Mouse (Mus musculus) 3T3-L1 (cell line): ENCODE data around the gene Gm14308.
"Not testable (repeated sequence)": the region's sequence is repeated elsewhere in the genome, so short reads cannot be mapped to it uniquely, and the experiment has no call there.

ENCODE experiments used
- DNase-seq: peaks from one replicate; pipeline ENCODE4 v3.0.0-alpha.2; 2015; ENCODE audit warnings: low read depth, low spot score

Gene Gm14308

DNA sequence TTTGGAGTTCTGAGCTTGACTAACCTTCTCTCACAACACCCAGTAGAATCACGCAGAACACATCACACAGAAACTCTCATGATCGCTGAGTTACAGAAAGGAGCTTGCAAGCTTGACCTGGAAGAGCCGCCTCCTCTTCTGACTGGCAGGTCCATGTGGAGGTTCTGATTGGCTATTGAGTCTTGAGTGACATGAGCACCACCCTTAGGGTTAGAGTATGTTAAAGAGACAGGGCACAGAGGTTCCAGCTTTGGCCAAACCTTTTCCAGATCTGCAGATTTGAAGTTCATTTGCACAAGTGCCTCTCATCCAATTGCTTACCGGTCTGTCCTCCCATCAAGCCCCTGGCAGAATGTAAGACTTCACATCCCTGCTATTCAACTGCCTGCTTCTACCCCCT is at the start of gene Gm14308:
Gene Gm14308 (minus strand): TSS at position 101 of the 400 bp plus-strand sequence.
- DNase-seq = not testable (repeated sequence)

DNA sequence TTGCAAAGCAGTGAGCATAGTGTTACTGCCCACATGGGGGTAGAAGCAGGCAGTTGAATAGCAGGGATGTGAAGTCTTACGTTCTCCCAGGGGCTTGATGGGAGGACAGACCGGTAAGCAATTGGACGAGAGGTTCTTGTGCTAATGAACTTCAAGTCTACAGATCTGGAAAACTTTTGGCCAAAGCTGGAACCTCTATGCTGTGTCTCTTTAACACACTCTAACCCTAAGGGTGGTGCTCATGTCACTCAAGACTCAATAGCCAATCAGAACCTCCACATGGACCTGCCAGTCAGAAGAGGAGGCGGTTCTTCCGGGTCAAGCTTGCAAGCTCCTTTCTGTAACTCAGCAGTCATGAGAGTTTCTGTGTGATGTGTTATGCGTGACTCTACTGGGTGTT is 34.1 kb upstream of the Gm14308 start, which contains the start of gene Zfp973:
Gene Zfp973 (plus strand): TSS at position 301 of the 400 bp plus-strand sequence.
- not testable (repeated sequence) for DNase-seq
